In genomic region chr9:60457359-60458210, GRCm38 (mm10) we compare ENCODE assay signal across 7 mouse cellular contexts.
A peak's percentile ranks its signal among the peaks of the same experiment; 100 is the strongest.
DNase-seq lines count a peak whose midpoint lies in the region; ATAC-seq and TF ChIP-seq lines count a peak whose summit lies in the region.

No protein-coding gene starts in this region.

- peak; percentile 9 for DNase-seq in cerebellum, adult 8-10 months
- peak; percentile 31 to 34 for DNase-seq in cerebellum, postnatal 25 days
- DNase-seq in gastrocnemius, postnatal 25 days, result peak; percentile 31
- no peak for DNase-seq in adrenal gland, postnatal 4 days (ENCODE audit: low spot score in 2 of 2)

- H3K4me1 ChIP-seq in intestine, embryonic 16.5 days (ENCODE audit: control insufficient read depth, insufficient read depth, low read length), result 0 out of 2 replicates have a peak, but pooled peaks cover 12% of the 10 kb centered on the region
- H3K4me1 ChIP-seq in olfactory bulb, adult 2 months (ENCODE audit: control insufficient read depth, insufficient read depth, low read length), result peaks cover 19% of the 10 kb centered on the region

- peak overlapping the region; percentile 44; the same call in 1 of the 2 replicates for H3K9ac ChIP-seq in intestine, embryonic 16.5 days (ENCODE audit: low read depth, low read length)

- TF ChIP-seq POLR2A in olfactory bulb, adult 2 months (IDR thresholded peaks at IDR 0.05; ENCODE audit: insufficient read depth, low read depth, low read length), result no peak

- H3K9me3 ChIP-seq in intestine, embryonic 16.5 days (ENCODE audit: control insufficient read depth, low read length), result no peaks in the 10 kb centered on the region

- TF ChIP-seq CTCF in olfactory bulb, adult 2 months (IDR thresholded peaks at IDR 0.05; ENCODE audit: insufficient read depth, low read depth, low read length), result no peak

- WGBS in intestine, embryonic 16.5 days, result 59% methylated on average over 18 of the region's 18 CpGs
- 12% methylated on average over 18 of the region's 18 CpGs for WGBS in olfactory bulb, adult 2 months

- H3K27ac ChIP-seq in intestine, embryonic 16.5 days (ENCODE audit: low read length), result peak overlapping the region; percentile 81
- peak overlapping the region; percentile 73 for H3K27ac ChIP-seq in olfactory bulb, adult 2 months (ENCODE audit: insufficient read depth, low read depth, low read length)

- no peaks in the 10 kb centered on the region for H3K36me3 ChIP-seq in intestine, embryonic 16.5 days (ENCODE audit: control insufficient read depth, insufficient read depth, low read length)

- H3K4me3 ChIP-seq in intestine, embryonic 16.5 days (ENCODE audit: low read length), result no peak overlapping the region
- H3K4me3 ChIP-seq in olfactory bulb, adult 2 months (ENCODE audit: insufficient read depth, low read depth, low read length), result peak overlapping the region; percentile 15

- peak; percentile 40 for ATAC-seq in intestine, embryonic 16.5 days
- ATAC-seq in inflammation-experienced regulatory T-cells, adult 6 months, result no peak

- no peaks in the 10 kb centered on the region for H3K27me3 ChIP-seq in intestine, embryonic 16.5 days (replicated peaks; ENCODE audit: control insufficient read depth, insufficient read depth, low read length)

- no peak overlapping the region for H3K4me2 ChIP-seq in intestine, embryonic 16.5 days (ENCODE audit: low read depth, low read length)

Comparison
In these comparisons a context has a peak if more than half of its experiments do, and no peak if none do; other contexts are left out.
1. DNase-seq: peak in cerebellum, adult 8-10 months (single experiment), cerebellum, postnatal 25 days (2 of 2) and gastrocnemius, postnatal 25 days (single experiment); none in adrenal gland, postnatal 4 days (0 of 2).